Mouse (Mus musculus): ENCODE measurements around the gene Elovl5.

Gene Elovl5

DNA sequence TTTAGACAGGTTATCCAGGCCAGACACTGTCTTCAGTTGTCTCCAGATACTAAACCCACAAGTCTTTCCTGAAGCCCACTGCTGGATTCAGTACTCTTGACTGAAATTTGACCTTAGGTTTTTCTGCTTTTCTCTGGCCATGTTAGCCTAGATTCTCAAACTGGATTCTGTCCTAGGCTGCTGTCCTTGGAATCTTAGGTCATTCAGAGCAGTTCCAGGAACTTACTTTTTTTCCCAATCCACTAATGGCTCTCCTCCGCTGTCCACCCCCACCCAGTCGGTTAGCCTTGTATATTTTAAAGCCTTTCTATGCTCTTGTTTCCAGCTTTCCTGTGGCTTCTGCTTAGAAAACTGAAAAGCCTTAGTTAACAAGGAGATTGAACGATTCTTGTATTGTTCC, 37.8 kb downstream of the Elovl5 start:
- no peak for DNase-seq (ENCODE audit: low spot score in 2 of 2)

DNA sequence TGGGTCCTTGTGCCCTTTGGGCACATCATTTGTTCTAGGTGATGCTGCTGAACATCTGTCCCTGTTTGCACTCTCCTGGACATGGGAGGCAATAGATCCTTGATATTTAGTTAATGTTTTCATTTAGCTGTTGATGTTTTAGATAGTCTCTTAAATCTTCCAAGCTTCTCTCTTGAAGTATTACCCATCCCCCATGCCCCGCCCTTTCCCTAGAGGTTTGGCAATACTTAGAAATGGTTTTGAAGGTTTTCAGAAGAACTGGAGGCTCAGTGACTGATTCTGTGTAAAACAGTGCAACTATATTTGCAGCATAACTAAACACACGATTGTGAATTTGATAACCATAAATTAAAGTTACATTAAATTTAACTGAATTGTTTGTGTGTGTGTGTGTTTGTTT, 38.3 kb downstream of the Elovl5 start:
- DNase-seq (ENCODE audit: low spot score in 2 of 2) = no peak

DNA sequence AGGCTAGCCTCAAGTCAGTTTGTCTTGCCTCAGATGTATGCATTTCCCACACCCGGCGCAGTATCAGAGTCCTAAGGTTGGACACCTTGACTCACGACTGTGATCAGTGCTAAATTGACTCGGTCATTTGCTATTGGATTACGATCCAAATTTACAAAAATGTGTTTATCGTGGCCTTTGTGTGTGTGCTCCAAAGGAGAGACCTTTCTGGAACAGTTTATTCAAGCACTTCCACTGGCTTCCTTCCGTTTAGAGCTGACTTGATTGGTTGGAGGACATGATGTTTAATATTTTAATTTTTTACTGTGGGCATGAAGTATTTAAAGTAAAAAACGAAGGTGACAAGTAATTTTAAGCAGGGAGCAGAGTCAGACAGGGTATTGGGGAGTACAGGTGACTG, 38.8 kb downstream of the Elovl5 start:
- no peak for DNase-seq (ENCODE audit: low spot score in 2 of 2)

DNA sequence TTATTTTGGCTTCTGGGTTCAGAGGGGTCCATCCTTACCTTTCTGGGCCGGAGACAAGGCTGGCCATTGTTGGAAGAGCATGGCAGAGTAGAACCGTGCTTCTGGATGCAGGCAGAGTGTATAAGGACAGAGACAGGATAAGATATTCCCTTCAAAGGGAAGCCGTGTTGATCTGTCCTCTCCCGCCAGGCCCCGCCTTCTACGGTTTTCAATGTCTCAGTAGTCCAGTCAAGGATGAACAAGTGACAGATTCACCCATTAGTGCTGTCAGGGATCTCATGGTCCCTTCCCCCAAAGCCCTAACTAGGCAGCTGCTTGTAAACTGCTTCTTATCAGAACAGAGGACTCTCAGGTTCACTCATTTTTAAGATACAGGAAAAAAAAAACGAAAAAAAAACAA, 41.2 kb downstream of the Elovl5 start:
- DNase-seq (ENCODE audit: low spot score in 2 of 2) = no peak

DNA sequence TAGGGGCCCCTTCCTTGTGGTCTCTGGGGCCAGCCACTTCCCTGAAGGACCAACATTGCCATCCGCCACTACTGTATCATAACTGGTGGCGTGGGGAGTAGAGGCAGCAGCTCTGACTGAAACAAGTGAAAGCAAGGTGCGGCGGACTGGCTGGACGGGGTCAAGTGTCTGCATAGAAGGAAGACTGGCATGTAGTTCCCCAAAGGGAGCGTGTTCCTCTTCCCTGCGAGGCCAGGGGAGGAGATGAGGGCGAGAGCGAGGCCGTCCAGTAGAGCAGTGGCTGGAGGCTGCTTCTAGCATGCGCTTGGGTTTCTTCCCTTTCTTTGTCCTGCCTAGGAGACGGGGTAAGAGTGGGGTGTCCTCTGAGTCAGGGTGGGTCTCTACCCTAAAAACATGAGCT, 42.6 kb downstream of the Elovl5 start:
- DNase-seq (ENCODE audit: low spot score in 2 of 2) = no peak

DNA sequence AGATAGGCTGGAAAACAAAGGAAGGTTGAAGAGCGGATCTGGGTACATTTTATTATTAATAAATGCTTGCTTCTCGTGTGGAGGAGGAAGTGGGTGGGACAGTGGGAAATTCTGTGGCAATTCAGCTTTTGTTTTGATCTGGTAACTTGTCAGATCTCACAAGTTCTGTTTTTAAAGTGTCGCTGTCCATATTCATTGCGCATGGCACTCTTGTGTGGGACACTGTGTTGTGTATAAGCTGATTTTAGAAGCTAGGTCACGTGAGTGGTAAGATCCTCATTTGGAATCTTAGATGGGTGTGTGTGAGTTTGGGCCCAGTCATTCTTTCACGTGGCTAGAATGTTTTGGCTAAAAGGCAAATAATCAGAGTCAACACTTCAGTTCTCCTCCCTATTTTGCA, 44.2 kb downstream of the Elovl5 start:
- no peak for DNase-seq (ENCODE audit: low spot score in 2 of 2)

DNA sequence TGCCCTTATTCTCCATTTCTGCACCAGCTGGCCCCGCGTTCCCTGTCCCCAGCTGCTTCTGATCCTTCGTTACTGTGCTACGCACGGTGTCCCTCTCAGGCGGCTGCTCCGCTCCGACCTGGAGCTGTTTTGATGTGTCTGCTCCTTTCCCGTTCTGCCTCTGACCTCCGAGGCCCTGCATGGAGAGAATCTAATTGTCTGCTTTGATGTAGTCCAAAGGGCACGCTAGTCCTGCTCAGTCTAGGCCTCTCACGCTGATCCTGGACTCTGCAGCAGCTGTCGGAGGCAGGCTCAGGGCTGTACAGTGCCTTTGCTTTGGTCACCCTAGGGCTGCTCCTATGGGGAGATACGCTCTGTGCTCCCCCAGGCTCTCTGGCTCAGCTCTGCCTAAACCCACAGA, 46.9 kb downstream of the Elovl5 start:
- no peak for DNase-seq (ENCODE audit: low spot score in 2 of 2)

DNA sequence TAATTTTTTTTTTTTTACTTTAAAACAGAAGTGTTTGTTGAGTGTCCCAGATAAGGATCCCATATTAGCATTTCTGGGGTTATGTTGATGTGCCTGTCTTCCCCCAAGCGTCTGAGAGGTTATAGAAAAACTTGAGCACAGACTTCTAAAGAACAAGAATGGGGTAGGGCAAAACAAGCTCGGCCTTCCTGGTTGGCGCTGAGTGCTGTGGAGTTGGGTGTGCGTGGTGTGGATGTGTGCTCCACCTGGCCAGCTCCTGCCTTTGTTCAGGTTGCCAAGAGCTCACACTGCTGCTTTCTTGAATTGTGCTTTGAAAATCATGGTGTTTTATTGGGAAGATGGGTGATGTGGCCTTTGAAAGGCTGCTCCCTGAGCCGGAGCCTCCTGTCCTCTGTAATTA, 48.1 kb downstream of the Elovl5 start:
- no peak for DNase-seq (ENCODE audit: low spot score in 2 of 2)

DNA sequence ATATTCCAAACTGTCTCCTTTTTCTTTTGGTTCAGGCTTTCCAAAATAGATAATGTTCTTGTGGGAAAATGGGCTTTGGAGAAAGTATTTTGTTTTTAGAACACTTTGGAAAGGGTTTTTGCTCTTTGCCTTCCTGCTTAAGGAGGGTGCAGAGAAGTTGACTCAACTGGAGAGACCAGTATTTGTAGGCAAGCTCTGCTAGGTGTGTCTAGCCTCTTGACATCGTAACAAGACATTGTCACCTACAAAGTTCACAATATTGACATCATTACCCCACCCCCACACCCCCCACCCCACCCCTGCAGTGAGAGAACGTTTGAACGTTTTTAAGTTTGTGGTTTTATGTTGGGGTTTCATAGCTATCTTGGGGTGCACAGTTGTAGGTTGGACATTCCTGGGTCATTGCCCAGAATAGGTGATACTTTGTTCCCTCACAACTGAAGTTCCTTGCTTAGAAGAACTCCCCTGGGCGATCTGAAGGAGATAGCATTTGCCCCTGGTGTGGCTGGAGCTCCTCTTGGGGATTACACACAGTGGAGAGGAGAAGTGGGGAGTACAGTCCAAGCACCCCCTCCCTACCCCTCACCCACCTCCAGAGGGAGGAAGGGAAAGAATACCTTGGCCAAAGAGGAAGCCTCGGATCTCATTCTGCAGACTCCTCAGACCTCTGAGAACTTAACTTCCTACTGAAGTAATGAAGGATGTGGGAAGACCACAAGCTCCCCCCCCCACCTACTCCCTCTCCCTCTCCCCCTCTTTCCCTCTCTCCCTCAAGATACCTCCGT, 48.8 kb downstream of the Elovl5 start:
- DNase-seq (ENCODE audit: low spot score in 2 of 2) = no peak

DNA sequence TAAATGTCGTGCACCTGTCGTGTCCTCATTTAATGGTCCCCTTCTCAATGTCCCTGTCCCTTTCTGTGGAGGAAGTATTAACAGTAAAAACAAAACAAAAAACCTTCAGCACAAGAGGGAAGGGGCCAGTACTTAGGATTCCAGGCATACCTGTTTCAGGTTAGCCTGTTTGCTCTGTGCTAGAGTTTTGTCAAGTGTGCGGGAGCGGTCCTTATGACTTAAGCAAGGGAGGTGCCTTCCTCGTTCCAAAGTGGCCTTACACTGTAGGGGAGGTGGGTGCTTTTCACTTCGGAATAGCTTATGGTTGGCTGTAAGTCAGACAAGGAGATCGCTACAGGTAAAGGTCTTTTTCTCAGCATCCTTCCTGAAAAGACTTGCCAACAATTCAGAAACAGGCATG, 49.7 kb downstream of the Elovl5 start:
- DNase-seq (ENCODE audit: low spot score in 2 of 2) = no peak

DNA sequence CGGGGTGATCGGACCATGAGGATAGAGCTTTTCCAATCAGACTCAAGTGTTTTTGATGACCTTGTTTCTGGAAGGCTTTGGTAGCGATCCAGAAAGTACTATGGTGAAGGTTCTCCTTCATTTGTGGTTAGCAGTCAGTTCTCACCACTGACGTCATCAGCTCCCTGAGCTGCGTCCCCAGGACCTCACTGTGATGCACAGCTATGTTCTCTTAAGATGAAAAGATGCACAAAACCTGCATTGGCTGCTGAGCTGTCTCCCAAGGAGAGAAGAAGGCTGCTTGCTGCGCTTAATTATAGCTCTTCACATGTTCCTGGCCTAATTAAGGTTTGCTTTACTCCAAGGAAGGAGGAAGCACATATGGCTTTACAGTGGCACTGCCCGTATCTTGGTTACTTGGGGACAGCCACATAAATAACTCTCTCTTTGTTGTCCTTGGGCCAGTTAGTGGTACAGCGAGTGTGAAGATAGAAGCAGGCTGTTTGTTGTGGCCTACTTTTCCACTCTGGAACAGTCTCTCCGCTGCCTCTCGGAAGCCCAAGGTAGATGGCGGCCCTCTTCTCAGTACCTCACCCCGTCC, 50.5 kb downstream of the Elovl5 start:
- no peak for DNase-seq (ENCODE audit: low spot score in 2 of 2)

DNA sequence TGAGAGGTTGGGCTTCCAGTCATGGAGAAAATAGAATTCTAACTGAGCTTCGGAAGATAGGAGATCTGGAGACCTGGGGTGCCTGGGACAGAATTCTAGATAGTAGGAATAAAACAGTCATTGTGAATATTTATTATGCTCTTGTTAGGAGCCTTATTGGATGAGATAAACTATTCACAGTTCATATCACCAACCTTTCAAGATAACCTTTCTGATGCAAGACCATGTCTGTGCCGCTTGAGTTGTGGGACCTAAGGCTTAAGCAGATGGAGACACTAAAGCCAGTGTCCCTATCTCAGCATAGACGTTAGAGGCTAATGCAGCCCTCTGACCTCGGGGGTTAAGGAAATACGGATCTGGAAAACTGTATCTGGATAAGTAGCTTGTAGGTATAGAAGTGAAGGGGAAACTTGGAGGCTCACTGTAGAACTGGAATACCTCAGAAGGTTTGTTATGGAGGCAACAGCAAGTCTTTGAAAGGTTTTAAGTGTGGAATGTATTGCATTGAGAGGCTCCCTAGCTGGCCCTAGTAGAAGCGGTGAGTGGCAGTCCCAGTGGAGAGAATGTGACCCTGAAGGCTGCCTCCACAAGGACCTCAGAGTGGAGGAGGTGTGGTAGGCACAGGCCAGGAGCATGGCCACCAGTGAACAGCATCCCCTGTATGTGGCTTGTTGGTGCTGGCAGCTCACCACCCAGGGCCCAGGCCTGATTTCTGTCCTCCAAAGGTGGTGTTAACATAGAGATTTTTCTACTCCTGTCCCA, 52.2 kb downstream of the Elovl5 start:
- DNase-seq (ENCODE audit: low spot score in 2 of 2) = no peak

DNA sequence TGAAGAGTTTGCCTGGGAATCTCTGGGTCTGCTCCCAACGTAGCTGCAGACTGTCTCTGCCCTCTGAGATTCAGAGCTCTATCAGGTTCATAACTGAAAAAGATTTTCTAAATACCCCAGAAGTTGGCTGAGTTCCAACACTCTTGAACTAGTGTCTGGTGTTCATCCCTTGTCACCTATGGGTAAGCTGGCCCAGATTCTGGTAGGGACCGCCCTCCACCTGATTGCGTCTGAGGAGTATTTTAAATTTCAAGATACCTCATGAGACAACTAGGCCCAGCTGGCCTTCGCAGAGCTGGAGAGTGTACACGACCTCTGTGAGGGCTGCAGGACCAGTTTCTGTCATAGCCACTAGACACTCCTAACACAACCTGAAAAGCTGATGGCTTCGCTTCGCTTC, 61.8 kb downstream of the Elovl5 start:
- DNase-seq (ENCODE audit: low spot score in 2 of 2) = no peak

DNA sequence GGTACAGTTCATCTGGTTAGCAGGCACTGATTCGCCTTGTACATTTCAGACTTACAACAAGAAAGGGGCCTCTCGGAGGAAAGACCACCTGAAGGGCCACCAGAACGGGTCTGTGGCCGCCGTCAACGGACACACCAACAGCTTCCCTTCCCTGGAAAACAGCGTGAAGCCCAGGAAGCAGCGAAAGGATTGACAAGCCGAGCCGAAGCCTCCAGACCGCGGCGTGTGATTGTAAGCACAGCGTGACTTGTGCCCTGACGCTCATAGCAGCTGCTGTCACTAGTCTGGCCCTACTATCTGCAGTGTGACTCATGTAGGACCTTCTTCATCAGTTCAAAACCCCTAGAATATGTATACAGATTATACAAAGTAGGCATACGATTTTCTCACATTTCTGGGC, 65.5 kb downstream of the Elovl5 start:
- no peak for DNase-seq (ENCODE audit: low spot score in 2 of 2)

DNA sequence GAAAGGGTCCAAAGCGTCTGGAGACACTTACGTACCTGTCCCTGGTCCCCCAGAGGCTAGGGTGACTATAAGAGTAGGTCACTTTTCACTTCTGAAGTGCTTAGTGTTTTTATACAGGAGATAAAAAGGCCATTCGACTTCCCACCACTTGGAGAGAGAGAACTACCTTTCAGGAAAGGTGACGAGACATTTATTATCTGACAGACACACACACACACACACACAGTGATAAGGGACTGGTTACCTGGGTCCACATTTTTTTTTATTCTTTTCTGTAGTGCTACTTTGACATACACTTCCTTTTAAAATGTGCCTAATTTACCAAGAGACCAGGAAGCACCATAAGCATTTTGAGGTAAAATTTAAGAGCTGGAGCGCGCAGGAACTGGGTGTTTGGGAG, 66.4 kb downstream of the Elovl5 start:
- DNase-seq (ENCODE audit: low spot score in 2 of 2) = no peak

DNA sequence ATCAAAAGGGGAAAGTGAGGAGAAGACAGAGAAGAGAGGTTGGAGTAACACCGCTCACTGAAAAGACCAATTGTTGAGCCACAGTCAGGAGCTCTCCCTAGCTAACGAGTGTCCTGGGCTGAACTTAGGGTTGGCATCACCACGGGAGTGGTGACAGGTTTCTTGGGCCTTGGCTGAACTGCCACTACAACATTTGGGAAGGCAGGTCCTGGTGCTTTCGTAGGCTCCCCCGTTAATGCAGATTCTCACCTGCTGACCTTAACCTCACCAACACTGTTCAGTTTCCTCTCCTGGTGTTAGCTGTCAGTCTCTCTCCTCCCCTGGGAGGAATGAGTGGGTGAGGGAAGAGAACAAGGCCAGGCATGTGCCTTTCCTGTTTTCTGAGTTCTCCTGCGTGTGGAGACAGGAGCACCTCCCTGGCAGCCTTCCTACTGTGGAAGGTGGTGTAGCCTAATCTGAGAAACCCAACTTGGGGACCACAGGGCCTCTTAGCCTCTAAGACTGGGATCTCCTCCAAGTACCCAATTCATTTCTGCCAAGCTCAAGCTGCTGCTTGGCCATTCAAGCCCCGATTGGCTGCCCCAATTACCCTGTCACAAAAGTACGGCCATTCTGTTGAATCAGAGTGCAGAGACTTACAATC, 69.1 kb downstream of the Elovl5 start:
- DNase-seq (ENCODE audit: low spot score in 2 of 2) = no peak

DNA sequence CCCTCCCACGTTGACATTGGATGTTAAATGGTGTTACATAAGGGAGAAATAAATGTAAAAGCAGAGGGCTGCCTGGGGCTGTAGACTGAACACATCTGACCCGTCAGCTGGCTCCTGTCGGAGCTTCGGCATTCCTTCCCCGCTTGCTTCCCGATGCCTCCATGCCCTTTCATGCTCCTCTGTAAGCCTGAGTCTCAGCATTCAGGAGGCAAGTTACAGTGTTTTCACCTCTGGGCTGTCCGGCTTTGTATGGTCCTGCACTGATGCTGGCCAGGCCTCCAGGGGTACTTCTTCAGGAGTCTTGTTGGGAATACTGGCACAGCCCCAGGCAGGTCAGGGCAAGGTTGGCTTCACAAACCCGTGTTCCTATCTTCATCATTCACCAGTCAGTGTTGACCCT, 72.5 kb downstream of the Elovl5 start:
- DNase-seq (ENCODE audit: low spot score in 2 of 2) = no peak

DNA sequence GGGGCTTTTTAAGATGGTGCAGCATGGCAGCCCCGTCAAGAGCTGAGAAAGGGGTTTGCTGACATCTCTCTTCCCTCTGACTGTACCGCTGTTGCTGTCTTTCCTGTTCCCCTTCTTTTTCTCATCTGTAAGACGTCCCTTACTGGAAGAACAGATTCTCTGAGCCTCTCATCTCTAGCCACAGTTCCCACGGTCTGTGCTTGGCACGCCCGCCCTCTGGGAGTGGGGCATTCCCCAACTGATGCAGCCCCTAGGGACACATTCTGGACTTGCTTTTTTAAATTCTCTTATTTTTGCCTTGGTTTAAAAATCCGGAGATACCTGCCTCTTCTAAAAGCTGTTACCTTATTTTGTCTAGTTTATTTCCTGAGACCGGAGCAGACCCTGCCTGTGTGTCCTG, 73.1 kb downstream of the Elovl5 start:
- no peak for DNase-seq (ENCODE audit: low spot score in 2 of 2)

DNA sequence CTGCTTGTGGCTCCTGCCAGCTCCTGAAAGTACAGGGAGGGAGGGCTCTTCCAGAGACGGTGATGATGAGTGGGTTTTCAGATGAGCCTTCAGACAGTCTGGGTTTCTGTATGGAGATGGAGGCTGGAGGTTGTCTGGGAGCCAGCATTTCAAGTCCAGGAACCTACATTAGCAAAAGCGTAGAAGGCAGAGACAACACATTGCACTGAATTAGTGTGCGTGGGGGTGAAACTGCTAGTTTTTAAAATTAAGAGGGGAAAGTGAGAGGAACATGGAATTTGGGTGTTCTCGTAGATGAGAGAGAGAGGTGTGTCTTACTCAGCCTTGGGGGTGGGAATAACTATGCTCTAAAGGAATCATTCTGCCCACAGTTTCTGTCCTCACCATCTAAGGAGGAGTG, 74.5 kb downstream of the Elovl5 start:
- no peak for DNase-seq (ENCODE audit: low spot score in 2 of 2)

DNA sequence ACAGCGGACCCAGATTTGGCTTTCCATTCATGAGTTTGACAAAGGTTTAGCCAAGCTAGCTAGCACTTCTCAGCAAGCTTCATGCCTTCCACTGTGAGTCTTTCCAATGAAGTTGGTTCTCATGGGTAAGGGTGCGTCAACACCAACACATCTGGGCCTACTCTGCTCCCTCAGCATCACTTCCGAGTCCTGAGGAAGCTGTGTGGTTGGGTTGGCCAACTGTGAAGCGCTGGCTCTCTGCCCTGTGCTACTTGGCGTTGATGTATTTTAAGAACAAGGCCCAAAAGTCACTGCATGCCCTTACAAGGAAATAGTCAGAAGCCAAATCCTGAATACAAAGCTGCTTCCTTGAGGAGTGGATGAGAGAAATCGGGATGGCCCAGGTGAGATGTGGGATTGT, 75.1 kb downstream of the Elovl5 start:
- DNase-seq (ENCODE audit: low spot score in 2 of 2) = no peak

DNA sequence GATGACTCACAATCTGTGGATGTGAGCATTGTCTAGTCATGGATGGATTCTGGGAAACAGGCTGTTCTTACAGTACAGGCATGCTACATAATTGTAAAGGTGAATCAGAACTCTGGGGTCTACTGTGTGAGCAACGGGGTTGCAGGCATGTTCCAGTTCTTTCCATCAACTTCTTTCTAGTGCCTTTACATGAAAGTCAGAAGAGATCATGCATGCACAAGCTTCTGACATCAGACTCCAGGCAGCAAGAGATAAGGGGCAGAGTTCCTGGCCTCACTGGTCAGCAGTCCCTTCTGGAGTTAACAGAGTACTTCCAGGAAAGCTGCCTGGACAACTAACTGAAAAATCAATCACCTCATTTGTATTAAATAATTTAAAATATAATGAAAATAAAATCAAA, 75.9 kb downstream of the Elovl5 start:
- DNase-seq (ENCODE audit: low spot score in 2 of 2) = no peak

DNA sequence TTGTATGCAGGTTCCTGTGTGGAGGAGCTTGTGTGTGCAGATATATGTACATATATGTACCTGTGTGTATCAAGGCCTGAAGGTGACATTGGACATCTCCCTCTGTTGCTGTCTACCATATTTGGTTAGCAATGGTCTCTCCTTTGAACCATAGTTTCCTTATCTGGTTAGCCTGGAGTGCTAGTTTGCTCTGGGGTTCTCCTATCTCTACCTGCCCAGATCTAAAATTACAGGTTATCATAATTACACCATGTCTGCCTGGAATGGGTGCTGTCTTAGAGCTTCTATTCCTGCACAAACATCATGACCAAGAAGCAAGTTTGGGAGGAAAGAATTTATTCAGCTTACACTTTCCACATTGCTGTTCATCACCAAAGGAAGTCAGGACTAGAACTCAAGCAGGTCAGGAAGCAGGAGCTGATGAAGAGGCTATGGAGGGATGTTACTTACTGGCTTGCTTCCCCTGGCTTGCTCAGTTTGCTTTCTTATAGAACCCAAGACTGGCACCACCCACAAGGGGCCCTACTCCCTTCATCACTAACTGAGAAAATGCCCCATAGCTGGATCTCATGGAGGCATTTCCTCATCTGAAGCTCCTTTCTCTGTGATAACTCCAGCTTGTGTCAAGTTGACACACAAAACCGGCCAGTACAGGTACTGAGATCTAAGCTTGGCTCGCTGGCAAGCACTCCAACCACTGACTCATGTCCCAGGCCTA, 76.5 kb downstream of the Elovl5 start:
- DNase-seq (ENCODE audit: low spot score in 2 of 2) = peak in 1 of 2 experiments; percentile 42
